Mouse (Mus musculus) left cerebral cortex, postnatal 4 days (tissue): ENCODE data around the gene Adam8. TPM values are rescaled to one million over a fixed set of nuclear protein-coding genes. Genes with fewer than 3 reads are reported as not detected.

Experiments used
- DNase-seq: peaks from one replicate; pipeline ENCODE4 v3.0.0-alpha.2; 2022
- intact Hi-C: fragments of 180-260 bp; cut with DNase I; formaldehyde crosslinking; loops from one replicate; pipeline ENCODE4 v1.15.1; 2025
- total RNA-seq, 2 experiments: library from RNA; stranded (reverse); gene quantifications; 2 replicates each; pipeline ENCODE4 v1.2.3; 2021

The Adam8 gene
- total RNA-seq: 1 to 10 TPM; 2.4 to 2.6 TPM

DNA sequence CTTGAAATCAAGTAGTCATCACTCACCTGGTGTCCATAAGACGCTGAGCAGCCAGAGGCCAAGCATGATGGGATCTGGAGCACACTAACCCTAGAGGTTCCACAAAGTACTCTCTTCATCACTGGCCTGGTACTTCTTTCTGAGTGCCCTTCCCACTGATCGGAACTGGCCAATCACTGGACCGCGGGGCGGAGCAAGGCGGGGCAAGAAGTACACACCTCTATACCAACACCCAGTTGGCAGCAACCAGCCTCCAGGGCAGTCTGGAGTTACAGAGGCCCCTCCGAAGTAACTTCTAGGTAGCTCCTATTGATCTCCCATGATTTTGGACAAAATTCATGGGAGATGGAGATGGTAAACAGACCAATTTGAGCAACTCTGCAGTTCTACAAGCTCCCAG, at the start of gene Adam8:
TSS of gene Adam8 (minus strand) at position 157 of the 400 bp plus-strand sequence.
- no peak for DNase-seq
- intact Hi-C loops: no loop called here

DNA sequence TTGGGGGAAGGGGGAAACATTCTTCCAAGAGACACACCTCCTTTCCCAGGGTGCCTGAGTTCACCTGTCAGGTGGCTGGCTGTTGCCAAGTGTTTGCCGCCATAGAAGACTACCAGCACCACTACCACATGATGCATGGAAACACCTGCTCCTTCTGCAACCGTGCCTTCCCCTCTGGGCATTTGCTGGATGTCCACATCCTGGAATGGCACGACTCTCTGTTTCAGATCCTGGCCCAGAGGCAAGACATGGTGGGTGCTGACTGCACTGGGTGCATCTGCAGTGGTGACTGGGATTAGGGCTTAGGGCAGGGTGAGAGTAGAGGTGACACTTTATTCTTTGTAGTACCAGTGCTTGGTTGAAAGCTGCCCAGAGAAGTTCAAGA, 44.8 kb upstream of the Adam8 start:
- no peak for DNase-seq
- intact Hi-C loops: no loop called here

GRCm38 (mm10) chr7:140036281-140037170, 44.2 kb upstream of the Adam8 start, which contains the start of the genes Zfp511 and Tubgcp2:
Zfp511 (plus strand) TSS chr7:140036391.
Tubgcp2 (minus strand) TSS chr7:140036669.
- intact Hi-C loops: no loop called here
- peak; percentile 96 for DNase-seq

DNA sequence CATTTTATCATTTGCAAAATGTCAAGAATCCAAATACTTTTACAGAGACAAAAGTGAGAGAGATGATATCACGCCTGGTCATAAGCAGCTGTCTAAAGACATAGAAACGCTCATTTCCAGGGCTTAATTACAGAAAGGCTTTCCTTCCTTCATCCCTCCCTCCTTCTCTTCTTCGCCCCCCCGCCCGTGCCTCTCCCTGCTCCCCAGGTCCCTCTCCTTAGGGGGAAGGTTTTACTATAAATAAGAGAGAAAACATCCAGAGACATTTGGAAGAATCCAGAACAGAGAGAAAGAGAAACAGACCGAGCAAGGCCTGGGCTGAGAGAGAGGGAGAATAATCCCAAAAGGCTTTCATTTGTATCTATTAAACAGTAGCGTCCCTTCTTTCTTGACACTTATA, 43.1 kb upstream of the Adam8 start:
- no peak for DNase-seq
- intact Hi-C loops: no loop called here

DNA sequence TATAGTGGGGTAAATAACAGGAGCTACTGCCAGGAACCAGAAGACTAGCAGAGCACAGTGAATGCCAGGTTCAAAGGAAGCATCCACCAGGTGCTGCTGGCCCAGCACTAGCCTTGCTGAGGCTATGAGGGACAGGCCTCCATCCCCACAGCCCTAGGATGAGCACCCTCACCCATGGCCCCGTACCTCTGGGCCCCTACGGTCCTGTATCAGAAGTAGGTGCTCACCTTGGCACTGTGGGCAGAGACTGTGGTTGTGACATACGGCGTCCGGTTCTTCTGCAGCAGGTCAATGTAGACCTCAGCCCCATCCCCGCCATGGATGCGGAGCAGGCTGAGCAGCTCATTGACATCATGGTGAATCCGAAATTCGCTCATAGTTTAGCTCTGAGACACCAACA, 41.0 kb upstream of the Adam8 start:
- no peak for DNase-seq
- intact Hi-C loops: loop anchor here (5.0 kb wide), 1 partner anchor 36 kb away; no protein-coding TSS in a partner anchor

- intact Hi-C loops: loop anchor here (5.0 kb wide), 1 partner anchor 35 kb away; no protein-coding TSS in a partner anchor
- DNase-seq: no peak
Observed at GRCm38 (mm10) chr7:140032366-140032765, 40.0 kb upstream of the Adam8 start.

GRCm38 (mm10) chr7:140031771-140032170, 39.4 kb upstream of the Adam8 start:
- no peak for DNase-seq
- intact Hi-C loops: loop anchor here (5.0 kb wide), 1 partner anchor 34 kb away; no protein-coding TSS in a partner anchor

DNA sequence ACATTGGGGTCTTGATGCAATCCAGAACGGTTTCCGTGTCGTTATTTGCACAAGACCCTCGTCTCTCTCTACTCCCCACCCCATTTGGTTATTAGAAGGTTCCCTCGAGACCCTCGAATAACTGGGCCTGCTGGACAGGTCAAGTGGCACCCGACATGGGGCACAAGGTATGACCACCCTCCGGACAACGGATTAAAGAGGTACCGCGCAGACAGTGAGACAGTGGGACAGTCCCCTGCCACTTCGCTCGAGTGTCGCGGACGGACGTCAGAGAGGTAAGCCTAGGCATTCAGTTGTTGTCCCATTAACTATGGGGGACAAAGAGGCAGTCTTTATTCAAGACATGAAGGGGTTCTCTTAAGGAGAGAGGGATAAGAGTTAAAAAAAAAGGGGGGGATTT, 19.0 kb upstream of the Adam8 start:
- intact Hi-C loops: no loop called here
- no peak for DNase-seq

- intact Hi-C loops: no loop called here
- DNase-seq: no peak
Observed at GRCm38 (mm10) chr7:140007781-140008180, 15.4 kb upstream of the Adam8 start.

DNA sequence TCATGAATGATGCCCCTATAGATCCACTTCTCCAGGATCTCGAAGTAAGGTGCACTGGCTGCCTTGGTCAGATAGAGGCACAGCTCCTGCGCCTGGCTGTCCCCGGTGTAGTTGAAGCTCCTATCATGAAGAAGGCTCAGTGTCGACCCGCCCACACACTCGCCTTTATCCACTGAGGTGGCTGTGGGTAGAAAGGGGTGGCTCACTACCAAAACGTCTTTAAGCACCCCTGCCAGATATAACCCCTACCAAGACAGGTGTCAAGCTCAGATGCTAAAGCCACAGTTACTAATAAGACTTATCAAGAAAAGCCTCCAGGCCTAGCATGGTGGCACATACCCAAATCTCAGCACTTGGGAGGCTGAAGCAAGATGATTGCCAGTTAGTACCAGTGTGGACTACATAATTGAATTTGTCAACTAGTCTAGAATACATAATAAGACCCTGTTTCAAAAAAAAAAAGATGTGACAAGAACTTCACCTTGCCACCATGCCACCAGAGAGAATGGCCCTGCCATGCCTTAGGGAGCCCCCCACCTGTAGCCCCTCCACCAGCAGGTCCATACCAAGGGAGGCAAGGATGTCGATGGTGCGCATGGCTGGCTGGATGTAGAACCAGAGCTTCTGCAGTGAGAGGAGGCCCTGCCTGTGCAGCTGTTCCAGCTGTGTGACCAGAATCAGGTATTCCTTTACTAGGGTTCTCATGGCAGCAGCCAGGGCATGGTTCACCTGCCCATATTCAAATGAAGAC, 14.7 kb upstream of the Adam8 start:
- no peak for DNase-seq
- intact Hi-C loops: no loop called here

DNA sequence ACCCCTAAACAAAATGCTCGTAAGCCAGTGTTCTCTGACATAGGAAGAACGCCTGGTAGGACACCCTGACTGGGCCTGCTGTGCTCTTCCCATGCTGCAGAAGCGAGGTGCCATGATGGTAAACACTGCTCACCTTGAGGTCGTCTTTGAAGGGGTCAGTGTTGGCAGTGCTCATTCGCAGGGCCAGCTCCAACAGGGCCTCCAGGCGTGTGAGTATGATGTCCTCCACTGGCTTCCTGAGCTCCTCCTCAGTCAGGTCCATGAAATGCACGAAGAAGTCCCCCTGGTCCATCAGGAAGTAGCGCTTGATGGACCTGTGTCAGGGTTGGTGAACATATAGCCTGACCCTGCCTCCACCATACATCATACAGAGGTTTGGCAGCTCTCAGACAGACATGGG, 12.3 kb upstream of the Adam8 start:
- intact Hi-C loops: no loop called here
- DNase-seq: no peak

DNA sequence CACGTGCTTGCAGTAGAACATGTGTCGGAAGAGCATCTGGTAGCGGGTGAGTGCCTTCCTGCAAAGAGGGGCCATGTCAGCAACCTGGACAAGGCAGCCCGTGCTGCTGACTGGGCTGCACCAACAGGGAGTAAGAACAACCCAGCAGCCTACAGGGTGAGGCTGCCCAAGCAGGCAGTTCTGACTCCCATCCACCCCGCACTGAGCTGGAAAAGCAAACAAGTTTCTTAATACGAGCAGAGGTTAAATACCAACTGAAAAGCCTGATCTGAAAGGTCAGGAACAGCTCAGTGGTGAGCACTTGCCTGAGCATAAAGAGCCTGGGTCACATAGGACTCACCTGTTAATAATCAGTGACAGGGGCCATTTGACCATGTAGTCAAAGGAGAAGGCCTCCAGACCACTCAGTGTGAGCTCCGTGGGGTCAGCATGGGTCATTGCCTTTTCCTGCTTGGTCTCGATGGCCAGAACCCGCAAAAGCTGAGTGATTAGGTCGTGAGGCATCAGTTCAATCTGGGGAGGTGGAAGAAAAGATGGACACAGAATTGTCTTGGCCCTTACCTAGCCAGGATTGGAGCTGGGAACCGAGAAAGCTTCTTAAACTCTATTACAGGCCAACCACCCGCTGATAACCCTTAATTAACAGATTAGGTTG, 8.9 kb upstream of the Adam8 start:
- intact Hi-C loops: no loop called here
- no peak for DNase-seq

DNA sequence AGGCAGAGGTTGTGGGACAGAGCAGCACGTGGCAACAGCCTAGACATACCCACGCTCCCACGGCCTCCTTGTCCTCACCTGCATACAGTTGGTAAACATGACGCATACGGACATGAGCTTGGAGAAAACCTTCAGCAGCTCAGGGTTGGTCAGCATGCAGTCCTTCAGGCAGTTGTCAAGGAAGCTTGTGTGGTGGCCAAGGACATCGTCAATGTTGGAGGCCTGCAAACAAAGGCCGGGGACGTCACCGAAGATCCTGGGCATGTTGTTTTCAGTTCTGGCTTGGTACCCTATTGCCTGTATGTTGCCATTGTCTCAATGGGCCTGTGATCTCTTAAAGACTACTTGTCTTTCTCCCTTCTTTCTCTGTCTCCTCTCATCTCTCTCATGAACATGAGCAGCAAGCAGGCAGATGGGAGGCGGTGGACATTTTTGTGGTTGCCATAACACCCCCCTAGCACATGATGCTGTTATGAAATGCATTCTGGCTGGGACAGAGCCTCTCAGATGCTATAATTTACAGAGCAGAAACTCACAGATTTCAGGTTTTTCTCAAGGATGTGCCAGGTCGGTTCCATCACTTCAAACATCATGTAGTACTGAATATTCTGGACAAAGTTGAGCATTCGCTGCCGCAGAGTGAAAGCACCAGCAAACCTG, 6.5 kb upstream of the Adam8 start:
- intact Hi-C loops: loop anchor here (5.0 kb wide), 1 partner anchor 33 kb away; no protein-coding TSS in a partner anchor
- DNase-seq: no peak

GRCm38 (mm10) chr7:139994676-139995075, 2.3 kb upstream of the Adam8 start:
- DNase-seq: peak; percentile 65
- intact Hi-C loops: loop anchor here (5.0 kb wide), 1 partner anchor 38 kb away; no protein-coding TSS in a partner anchor

DNA sequence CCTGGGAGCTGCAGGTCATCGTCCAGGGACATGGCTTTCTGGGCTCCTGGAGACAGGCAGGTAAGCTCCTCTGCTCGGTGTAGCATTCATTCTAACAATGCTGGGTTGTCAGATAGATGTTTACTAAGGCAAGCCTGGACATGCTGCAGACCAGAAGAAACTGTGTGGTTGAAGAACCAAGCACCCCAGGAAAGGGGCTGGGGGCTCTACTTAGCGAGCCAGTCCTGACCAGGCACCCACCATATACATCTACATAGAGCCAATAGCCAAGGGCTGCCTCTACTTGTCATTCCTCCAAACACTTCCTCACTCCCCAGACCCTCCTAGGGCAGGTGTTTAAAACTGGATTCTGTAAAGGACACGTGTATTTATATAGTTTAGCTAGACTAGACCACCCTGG, 1.8 kb upstream of the Adam8 start:
- intact Hi-C loops: no loop called here
- no peak for DNase-seq

DNA sequence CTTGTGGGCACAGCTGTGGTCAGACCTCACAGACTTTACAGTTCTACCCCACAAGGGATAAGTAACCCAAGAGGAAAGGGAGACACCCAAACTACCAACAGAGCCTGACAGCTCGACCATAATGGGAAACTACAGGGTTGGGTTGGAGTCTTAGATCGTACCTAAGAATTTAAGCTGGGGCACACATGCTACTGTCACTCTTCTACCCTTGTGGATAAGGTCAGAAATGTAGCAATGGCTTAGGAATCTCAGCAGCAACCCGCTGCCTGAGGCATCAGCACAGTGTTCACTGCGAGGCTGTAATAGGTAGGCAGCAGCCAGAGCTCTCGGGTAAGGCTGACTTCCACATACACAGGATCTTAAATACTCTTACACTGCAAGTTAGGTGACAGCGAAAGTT, 1.2 kb upstream of the Adam8 start:
- intact Hi-C loops: no loop called here
- no peak for DNase-seq

- DNase-seq: no peak
- intact Hi-C loops: no loop called here
Observed at GRCm38 (mm10) chr7:139990864-139991394, 1.4 kb downstream of the Adam8 start.

GRCm38 (mm10) chr7:139988272-139988671, 4.1 kb downstream of the Adam8 start:
- no peak for DNase-seq
- intact Hi-C loops: no loop called here

DNA sequence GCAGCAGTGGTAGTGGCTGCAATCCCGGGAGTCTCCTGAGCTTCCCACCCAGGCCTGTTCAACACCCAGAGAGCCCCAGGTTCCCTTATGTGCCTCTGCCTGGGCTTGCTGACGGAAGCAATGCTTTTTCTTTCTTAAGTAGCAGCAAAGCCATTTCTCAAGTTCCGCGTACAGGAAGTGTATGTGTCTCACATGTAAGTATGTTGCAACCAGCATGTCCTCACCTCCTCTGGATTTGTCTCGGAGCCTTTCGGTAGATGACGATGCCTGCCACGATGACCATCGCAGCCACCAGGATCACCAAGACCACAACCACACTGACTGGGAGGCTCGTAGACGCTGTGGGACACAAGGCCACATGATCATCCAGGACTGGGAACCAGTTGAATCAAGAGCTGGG, 7.9 kb downstream of the Adam8 start:
- intact Hi-C loops: no loop called here

GRCm38 (mm10) chr7:139982058-139982457, 10.3 kb downstream of the Adam8 start:
- intact Hi-C loops: no loop called here
- no peak for DNase-seq

More for the DNA sequence above, 7.9 kb downstream of the Adam8 start:
- no peak for DNase-seq
